Mouse (Mus musculus): Measurements from ENCODE around the gene Pdlim7.
A peak's percentile ranks its signal among the peaks of the same experiment; 100 is the strongest.

Pdlim7 gene

GRCm38 (mm10) chr13:55465830-55466440, 47.5 kb downstream of the Pdlim7 start:
- no peak for DNase-seq (ENCODE audit: low read depth, low spot score)

GRCm38 (mm10) chr13:55465184-55465583, 48.3 kb downstream of the Pdlim7 start:
- no peak for DNase-seq (ENCODE audit: low read depth, low spot score)

GRCm38 (mm10) chr13:55464027-55464884, 49.2 kb downstream of the Pdlim7 start, which contains the start of gene Prr7:
Gene Prr7 (plus strand): TSS chr13:55464267.
- DNase-seq (ENCODE audit: low read depth, low spot score) = no peak

- no peak for DNase-seq (ENCODE audit: low read depth, low spot score)
Measured at GRCm38 (mm10) chr13:55463399-55464026, 50.0 kb downstream of the Pdlim7 start.

GRCm38 (mm10) chr13:55462965-55463364, 50.5 kb downstream of the Pdlim7 start:
- no peak for DNase-seq (ENCODE audit: low read depth, low spot score)

GRCm38 (mm10) chr13:55451785-55452549, 61.5 kb downstream of the Pdlim7 start:
- no peak for DNase-seq (ENCODE audit: low read depth, low spot score)

- DNase-seq (ENCODE audit: low read depth, low spot score) = no peak
Measured at GRCm38 (mm10) chr13:55451296-55451695, 62.2 kb downstream of the Pdlim7 start.

- peak; percentile 95 for DNase-seq (ENCODE audit: low read depth, low spot score)
Measured at GRCm38 (mm10) chr13:55450511-55450980, 62.9 kb downstream of the Pdlim7 start.

- DNase-seq (ENCODE audit: low read depth, low spot score) = no peak
Measured at GRCm38 (mm10) chr13:55449679-55450441, 63.6 kb downstream of the Pdlim7 start.

GRCm38 (mm10) chr13:55449205-55449604, 64.3 kb downstream of the Pdlim7 start:
- DNase-seq (ENCODE audit: low read depth, low spot score) = no peak

- no peak for DNase-seq (ENCODE audit: low read depth, low spot score)
Measured at GRCm38 (mm10) chr13:55448131-55448530, 65.3 kb downstream of the Pdlim7 start.

- no peak for DNase-seq (ENCODE audit: low read depth, low spot score)
Measured at GRCm38 (mm10) chr13:55447543-55447943, 65.9 kb downstream of the Pdlim7 start.

GRCm38 (mm10) chr13:55446483-55447105, 66.9 kb downstream of the Pdlim7 start:
- DNase-seq (ENCODE audit: low read depth, low spot score) = no peak
